Mouse (Mus musculus) kidney, embryonic 16.5 days (tissue): ENCODE measurements around the gene Olfr922. TPM values are rescaled to one million over a fixed set of nuclear protein-coding genes. Genes with fewer than 3 reads are reported as not detected.

Experiments
- polyA plus RNA-seq: library from polyadenylated mRNA; unstranded; fragments of >200 nt; fragmentation: Nextera tagmentation; extraction: Ambion mirVana; gene quantifications from 2 replicates; pipeline ENCODE4 v1.2.1, GENCODE M21; 2015

Olfr922 gene
- polyA plus RNA-seq, 1 experiment from 2014 or later: not detected

Other genes starting within 250 kb of the Olfr922 start
- gene Olfr912, start 234.4 kb upstream of the Olfr922 start, polyA plus RNA-seq: not detected in 2 replicates
- not detected in 2 replicates for gene Olfr913, start 221.9 kb upstream of the Olfr922 start, polyA plus RNA-seq
- not detected in 2 replicates for gene Olfr914, start 209.5 kb upstream of the Olfr922 start, polyA plus RNA-seq
- not detected in 2 replicates for gene Olfr916, start 154.7 kb upstream of the Olfr922 start, polyA plus RNA-seq
- not detected in 2 replicates for gene Olfr917, start 148.8 kb upstream of the Olfr922 start, polyA plus RNA-seq
- not detected in 2 replicates for gene Olfr918, start 140.0 kb upstream of the Olfr922 start, polyA plus RNA-seq
- not detected in 2 replicates for gene Olfr919, start 110.9 kb upstream of the Olfr922 start, polyA plus RNA-seq
- 21.0 and 22.9 TPM in 2 replicates for gene Vwa5a, start 96.3 kb upstream of the Olfr922 start, polyA plus RNA-seq
- gene Olfr920, start 62.3 kb upstream of the Olfr922 start, polyA plus RNA-seq: 0.08 TPM in 1 of 2 replicates, not detected in the other
- gene Olfr921, start 41.5 kb upstream of the Olfr922 start, polyA plus RNA-seq: not detected in 2 replicates
- not detected in 2 replicates for gene Olfr923, start 11.9 kb downstream of the Olfr922 start, polyA plus RNA-seq
- not detected in 2 replicates for gene Olfr924, start 29.8 kb downstream of the Olfr922 start, polyA plus RNA-seq
- gene Olfr26, start 40.4 kb downstream of the Olfr922 start, polyA plus RNA-seq: not detected in 2 replicates
- not detected in 2 replicates for gene Olfr926, start 62.5 kb downstream of the Olfr922 start, polyA plus RNA-seq
- not detected in 2 replicates for gene Olfr930, start 115.2 kb downstream of the Olfr922 start, polyA plus RNA-seq
- not detected in 2 replicates for gene Olfr933, start 157.7 kb downstream of the Olfr922 start, polyA plus RNA-seq
- gene Olfr934, start 173.7 kb downstream of the Olfr922 start, polyA plus RNA-seq: not detected in 2 replicates
- not detected in 2 replicates for gene Olfr935, start 185.1 kb downstream of the Olfr922 start, polyA plus RNA-seq
- gene Olfr146, start 208.8 kb downstream of the Olfr922 start, polyA plus RNA-seq: not detected in 2 replicates